ENCODE assay signal across 10 mouse cellular contexts in the genomic region with DNA sequence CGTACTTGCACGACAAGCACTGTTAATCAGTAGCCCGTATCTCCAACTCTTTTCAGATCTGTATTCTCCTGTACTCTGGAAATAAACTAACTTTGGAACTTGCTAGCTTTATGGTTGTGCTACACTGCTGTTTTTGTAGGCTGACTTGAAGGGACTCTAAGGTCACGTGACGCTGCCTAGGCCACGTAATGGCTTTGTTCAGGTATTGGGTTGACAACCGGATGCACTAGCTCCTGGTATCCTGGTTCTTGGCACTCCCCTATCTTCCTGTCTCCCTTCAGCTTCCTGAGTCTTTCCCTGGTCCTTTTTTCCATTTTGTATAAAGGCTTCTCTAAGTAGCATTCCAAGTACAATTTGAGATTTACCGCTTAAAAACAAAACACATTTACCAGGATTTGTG. TPM values are rescaled to one million over a fixed set of nuclear protein-coding genes. Genes with fewer than 3 reads are reported as not detected.
DNase-seq lines count a peak whose midpoint lies in the region; ATAC-seq and TF ChIP-seq lines count a peak whose summit lies in the region.
"Had no signal": no experiment of that assay in that cellular context is flagged by ENCODE, and none has a peak within 500 bp of the region (broad histone marks: within the 10 kb centered on the region; RNA-seq: fewer than 3 reads in every experiment).

No protein-coding gene starts in this region.

- peaks cover 4% of the 10 kb centered on the region for H3K4me1 ChIP-seq in liver, adult 2 months (ENCODE audit: control insufficient read depth, insufficient read depth, low read length)
- H3K4me1 ChIP-seq in heart, embryonic 13.5 days = peaks cover 30% of the 10 kb centered on the region
- H3K4me1 ChIP-seq in limb, embryonic 14.5 days (ENCODE audit: control insufficient read depth, insufficient read depth, low read length) = no peaks in the 10 kb centered on the region

- H3K4me2 ChIP-seq in heart, embryonic 13.5 days = no peak overlapping the region
- no peak overlapping the region for H3K4me2 ChIP-seq in limb, embryonic 14.5 days (replicated peaks; ENCODE audit: low read depth, low read length, severe bottlenecking)

- TF ChIP-seq POLR2A in liver, adult 2 months (IDR thresholded peaks at IDR 0.05; ENCODE audit: extremely low read depth, insufficient read depth, low read length) = no peak
- no peak for TF ChIP-seq POLR2A in limb, embryonic 14.5 days (IDR thresholded peaks at IDR 0.05; ENCODE audit: borderline replicate concordance, extremely low read depth, insufficient read depth, insufficient read length)

- H3K27me3 ChIP-seq in liver, adult 2 months (ENCODE audit: control insufficient read depth, insufficient read depth, low read length) = no peaks in the 10 kb centered on the region
- no peaks in the 10 kb centered on the region for H3K27me3 ChIP-seq in heart, embryonic 13.5 days (replicated peaks)
- H3K27me3 ChIP-seq in limb, embryonic 14.5 days (ENCODE audit: control insufficient read depth, insufficient read depth, low read length) = no peaks in the 10 kb centered on the region

- WGBS in liver, adult 2 months = 94% methylated on average over 8 of the region's 8 CpGs
- WGBS in heart, embryonic 13.5 days = 87% methylated on average over 8 of the region's 8 CpGs
- 94% methylated on average over 8 of the region's 8 CpGs for WGBS in limb, embryonic 14.5 days

- H3K4me3 ChIP-seq in liver, adult 2 months (ENCODE audit: insufficient read depth, low read depth, low read length) = no peak overlapping the region
- no peak overlapping the region for H3K4me3 ChIP-seq in heart, embryonic 13.5 days
- H3K4me3 ChIP-seq in limb, embryonic 14.5 days (replicated peaks; ENCODE audit: low read length) = no peak overlapping the region

- H3K9me3 ChIP-seq in heart, embryonic 13.5 days = 0 out of 2 replicates have a peak, but pooled peaks cover 4% of the 10 kb centered on the region
- H3K9me3 ChIP-seq in limb, embryonic 14.5 days (ENCODE audit: control insufficient read depth, low read length) = no peaks in the 10 kb centered on the region

- no peak overlapping the region for H3K9ac ChIP-seq in liver, adult 2 months (ENCODE audit: low read depth, low read length)
- H3K9ac ChIP-seq in heart, embryonic 13.5 days = no peak overlapping the region
- no peak overlapping the region for H3K9ac ChIP-seq in limb, embryonic 14.5 days (ENCODE audit: low read depth, low read length, severe bottlenecking)

- peak overlapping the region; percentile 53; the same call in 1 of the 2 replicates for H3K27ac ChIP-seq in liver, adult 2 months (replicated peaks; ENCODE audit: insufficient read depth, low read depth, low read length)
- H3K27ac ChIP-seq in heart, embryonic 13.5 days (replicated peaks) = peak overlapping the region; percentile 98
- H3K27ac ChIP-seq in limb, embryonic 14.5 days (replicated peaks; ENCODE audit: low read depth, low read length) = 0 out of 2 replicates have a peak overlapping the region, but pooled peaks have one; percentile 98

- H3K36me3 ChIP-seq in liver, adult 2 months (ENCODE audit: control insufficient read depth, insufficient read depth, low read length) = no peaks in the 10 kb centered on the region
- H3K36me3 ChIP-seq in heart, embryonic 13.5 days = peaks cover 9% of the 10 kb centered on the region
- no peaks in the 10 kb centered on the region; the same call in 1 of the 2 replicates for H3K36me3 ChIP-seq in limb, embryonic 14.5 days (ENCODE audit: control insufficient read depth, insufficient read depth, low read length)

- no peak for ATAC-seq in heart, embryonic 13.5 days (ENCODE audit: extremely low read depth, insufficient number of reproducible peaks, low FRiP score, low TSS enrichment)
- ATAC-seq in limb, embryonic 14.5 days (ENCODE audit: low FRiP score, low read depth) = no peak

- H3K79me2 ChIP-seq in liver, adult 2 months (ENCODE audit: control insufficient read depth, insufficient read depth, low read length) = peaks cover 3% of the 10 kb centered on the region; the same call in 1 of the 2 replicates

- DNase-seq in adrenal gland, postnatal 14 days = peak; percentile 16
- DNase-seq in adrenal gland, postnatal 25 days = no peak
- no peak for DNase-seq in liver, adult 2 months (ENCODE audit: extremely low read depth, low read depth, low spot score)
- no peak for DNase-seq in liver
- no peak for DNase-seq in limb, embryonic 14.5 days (ENCODE audit: low spot score)
- DNase-seq in layer of hippocampus, postnatal 10 days (ENCODE audit: low spot score in 2 of 2) = no peak
- no peak for DNase-seq in cerebellum, postnatal 14 days
- DNase-seq: gastrocnemius, postnatal 10 days; layer of hippocampus, postnatal 36 days had no signal

- no peak for TF ChIP-seq CTCF in liver, adult 2 months (IDR thresholded peaks at IDR 0.05; ENCODE audit: low read depth, low read length)

RNA-seq across cellular contexts. Expression of gene Snx3, which starts 1.2 kb away (rescaled TPM):
- 197 and 210 TPM in 2 replicates for total RNA-seq in adrenal gland, postnatal 14 days (2021)
- total RNA-seq in adrenal gland, postnatal 25 days (2021) = 212 and 272 TPM in 2 replicates
- 26.9 and 31.7 TPM in 2 replicates for total RNA-seq in liver, adult 2 months (2014; rRNA removed)
- polyA plus RNA-seq in liver, adult 2 months (2012; rRNA removed) = 146 and 169 TPM in 2 replicates
- polyA plus RNA-seq in heart, embryonic 13.5 days (2015; fragmentation: Nextera tagmentation; extraction: Ambion mirVana) = 335 and 371 TPM in 2 replicates
- 303 and 383 TPM in 2 replicates for polyA plus RNA-seq in limb, embryonic 14.5 days (2012; rRNA removed)
- 311 and 312 TPM in 2 replicates for polyA plus RNA-seq in limb, embryonic 14.5 days (2014; fragmentation: Nextera tagmentation; extraction: Ambion mirVana)
- 100 to 1,000 TPM; 204 to 214 TPM for total RNA-seq in layer of hippocampus, postnatal 10 days (2021)

RNA-seq across cellular contexts. Expression of gene Afg1l, which starts 22.2 kb away (rescaled TPM):
- total RNA-seq in adrenal gland, postnatal 14 days (2021) = 25.2 and 27.8 TPM in 2 replicates
- 18.5 and 19.6 TPM in 2 replicates for total RNA-seq in adrenal gland, postnatal 25 days (2021)
- total RNA-seq in liver, adult 2 months (2014; rRNA removed) = 9.3 and 10.2 TPM in 2 replicates
- polyA plus RNA-seq in liver, adult 2 months (2012; rRNA removed) = 3.3 and 4.2 TPM in 2 replicates
- 11.8 and 12.0 TPM in 2 replicates for polyA plus RNA-seq in heart, embryonic 13.5 days (2015; fragmentation: Nextera tagmentation; extraction: Ambion mirVana)
- 4.6 and 5.7 TPM in 2 replicates for polyA plus RNA-seq in limb, embryonic 14.5 days (2012; rRNA removed)
- polyA plus RNA-seq in limb, embryonic 14.5 days (2014; fragmentation: Nextera tagmentation; extraction: Ambion mirVana) = 5.0 and 5.3 TPM in 2 replicates
- 10 to 100 TPM in 1 of 2 experiments, 1 to 10 TPM in 1; 9.6 to 10.6 TPM for total RNA-seq in layer of hippocampus, postnatal 10 days (2021)
